Mouse (Mus musculus): Measurements from ENCODE around the gene Nup62.

DNA sequence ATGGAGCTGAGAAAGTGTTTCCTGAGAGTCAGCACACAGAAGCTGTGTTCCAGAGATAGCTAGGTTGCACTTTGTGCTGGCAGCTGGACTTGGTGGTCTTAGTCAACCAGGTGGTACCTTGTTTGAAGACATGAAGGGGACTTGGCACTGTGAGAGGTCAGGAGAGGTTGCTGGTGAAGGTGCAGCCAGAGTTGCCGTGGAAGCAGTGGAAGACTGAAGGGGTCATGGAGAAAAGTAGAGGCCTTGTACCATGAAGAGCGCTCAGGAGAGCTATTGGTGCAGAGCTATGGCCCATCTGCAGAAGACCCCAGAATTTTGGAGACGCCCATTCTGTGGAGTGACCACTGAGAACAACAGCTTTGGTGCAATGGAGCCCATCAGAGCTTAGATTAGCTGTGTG lies 6.4 kb upstream of the Nup62 start:
- no peak for TF ChIP-seq CTCF (IDR thresholded peaks at IDR 0.05; ENCODE audit: low read depth, low read length)
- no peak for TF ChIP-seq GATA1 (IDR thresholded peaks at IDR 0.05; ENCODE audit: borderline replicate concordance, low read length)
- TF ChIP-seq POLR2AphosphoS5 (IDR thresholded peaks at IDR 0.05; ENCODE audit: insufficient replicate concordance, low read depth, low read length): no peak
- TF ChIP-seq TAL1 (conservative IDR thresholded peaks at IDR 0.05; ENCODE audit: low read depth, low read length): no peak
- TF ChIP-seq GATA2 (IDR thresholded peaks at IDR 0.05; ENCODE audit: borderline replicate concordance, low read depth, low read length): no peak
